Mouse (Mus musculus): Measurements from ENCODE around the gene Gpr157.

DNA sequence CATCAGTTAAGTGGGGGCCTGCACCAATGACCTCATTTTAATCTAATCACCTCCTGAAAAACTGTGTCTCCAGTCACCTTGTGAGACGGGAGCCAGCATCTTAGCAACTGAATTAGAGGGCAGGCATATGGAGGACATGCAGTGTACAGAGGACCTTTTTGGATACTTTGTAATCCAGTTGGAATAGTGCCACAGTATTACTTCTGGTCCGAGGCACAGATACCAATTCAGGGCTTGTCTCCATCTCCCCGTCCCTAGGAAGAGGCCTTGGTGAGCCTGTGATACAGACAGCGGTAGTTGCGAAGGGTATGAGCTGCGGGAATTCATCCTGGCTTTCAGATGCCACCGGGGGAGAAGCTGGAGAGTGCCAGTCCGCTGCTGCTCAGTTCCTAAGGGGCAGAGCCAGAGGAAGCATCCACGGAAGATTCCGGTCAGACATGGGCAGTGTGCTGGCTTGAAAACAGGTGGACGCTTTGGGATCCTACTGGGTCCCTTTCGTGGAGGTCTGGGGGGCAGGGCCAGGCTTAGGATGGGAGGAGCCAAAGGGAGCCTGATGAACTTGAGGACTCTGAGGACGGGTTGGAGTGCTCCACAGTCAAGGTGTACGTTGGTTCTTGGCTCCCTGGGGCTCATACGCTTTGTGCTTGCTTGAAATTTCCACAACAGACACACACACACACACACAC lies 14.6 kb upstream of the Gpr157 start:
- no peak for TF ChIP-seq HCFC1 (IDR thresholded peaks at IDR 0.05; ENCODE audit: borderline replicate concordance, insufficient read depth, low read length)
- TF ChIP-seq CHD2 (IDR thresholded peaks at IDR 0.05; ENCODE audit: low read depth, low read length), result no peak

All from ES-E14 (cell line).